Mouse (Mus musculus): ENCODE data around the gene Zfyve21.

The Zfyve21 gene

GRCm38 (mm10) chr12:111813766-111814617 is at the start of gene Zfyve21, which contains the start of gene Xrcc3:
Gene Zfyve21, plus strand, starts transcription at chr12:111814170.
Gene Xrcc3, minus strand, starts transcription at chr12:111813873.
- DNase-seq (ENCODE audit: low spot score in 2 of 2), result peak; percentile 91 to 95

GRCm38 (mm10) chr12:111766313-111767236 is 47.4 kb upstream of the Zfyve21 start:
- no peak for DNase-seq (ENCODE audit: low spot score in 2 of 2)

- no peak for DNase-seq (ENCODE audit: low spot score in 2 of 2)
Observed at GRCm38 (mm10) chr12:111768322-111768928, 45.5 kb upstream of the Zfyve21 start.

GRCm38 (mm10) chr12:111769306-111769705 is 44.7 kb upstream of the Zfyve21 start:
- no peak for DNase-seq (ENCODE audit: low spot score in 2 of 2)

DNA sequence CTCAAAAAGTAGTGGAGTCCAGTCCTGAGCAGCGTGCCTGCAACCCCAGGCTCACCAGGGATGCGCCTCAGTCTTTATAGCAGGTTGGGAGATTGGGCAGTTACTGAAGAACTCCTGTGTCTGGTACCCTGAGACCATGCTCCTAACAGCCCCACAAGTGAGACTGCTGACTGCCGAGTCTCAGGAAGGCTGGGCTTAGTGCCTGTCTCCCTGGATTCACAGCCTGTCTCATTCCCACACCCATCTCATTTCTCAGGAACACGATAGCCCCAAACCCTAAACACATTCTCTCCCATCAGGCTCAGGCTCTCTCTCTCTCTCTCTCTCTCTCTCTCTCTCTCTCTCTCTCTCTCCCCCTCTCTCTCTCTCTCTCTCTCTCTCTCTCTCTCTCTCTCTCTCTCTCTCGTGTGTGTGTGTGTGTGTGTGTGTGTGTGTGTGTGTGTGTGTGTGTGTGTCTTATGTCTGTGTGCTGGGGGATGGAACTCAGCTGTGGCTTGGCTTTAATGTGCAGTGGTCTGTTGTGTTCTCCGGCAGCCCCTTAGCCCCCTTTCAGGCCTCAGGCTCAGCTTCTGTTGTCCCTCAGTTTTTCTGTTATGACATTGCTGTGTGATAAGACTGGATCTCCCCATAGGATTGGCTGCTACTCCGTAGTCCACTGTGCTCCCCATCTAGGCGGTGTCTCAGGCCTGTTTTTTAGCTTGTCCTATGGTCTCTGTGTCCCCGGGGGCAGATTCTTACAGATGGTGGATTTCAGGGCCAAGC is 44.0 kb upstream of the Zfyve21 start:
- no peak for DNase-seq (ENCODE audit: low spot score in 2 of 2)

- no peak for DNase-seq (ENCODE audit: low spot score in 2 of 2)
Observed at GRCm38 (mm10) chr12:111770651-111771050, 43.3 kb upstream of the Zfyve21 start.

- DNase-seq (ENCODE audit: low spot score in 2 of 2), result no peak
Observed at GRCm38 (mm10) chr12:111774156-111774555, 39.8 kb upstream of the Zfyve21 start.

GRCm38 (mm10) chr12:111774845-111775244 is 39.1 kb upstream of the Zfyve21 start:
- no peak for DNase-seq (ENCODE audit: low spot score in 2 of 2)

DNA sequence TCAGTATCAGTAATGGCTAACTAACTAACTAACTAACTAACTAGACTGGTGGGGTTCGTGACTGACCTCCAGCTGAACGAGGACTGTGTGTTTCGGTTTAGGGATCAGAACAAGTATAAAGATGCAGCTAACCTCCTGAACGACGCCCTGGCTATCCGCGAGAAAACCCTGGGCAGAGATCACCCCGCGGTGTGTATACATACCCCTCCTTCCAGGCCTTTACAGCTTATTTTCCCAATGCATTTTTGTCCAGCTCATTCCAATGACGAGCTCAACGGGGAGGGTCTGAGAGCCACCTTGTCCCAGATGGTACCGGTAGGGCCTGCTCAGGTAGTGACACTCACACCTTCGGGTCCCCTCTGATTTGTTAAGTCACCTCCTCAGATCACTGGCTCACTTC is 36.1 kb upstream of the Zfyve21 start:
- DNase-seq (ENCODE audit: low spot score in 2 of 2), result no peak

DNA sequence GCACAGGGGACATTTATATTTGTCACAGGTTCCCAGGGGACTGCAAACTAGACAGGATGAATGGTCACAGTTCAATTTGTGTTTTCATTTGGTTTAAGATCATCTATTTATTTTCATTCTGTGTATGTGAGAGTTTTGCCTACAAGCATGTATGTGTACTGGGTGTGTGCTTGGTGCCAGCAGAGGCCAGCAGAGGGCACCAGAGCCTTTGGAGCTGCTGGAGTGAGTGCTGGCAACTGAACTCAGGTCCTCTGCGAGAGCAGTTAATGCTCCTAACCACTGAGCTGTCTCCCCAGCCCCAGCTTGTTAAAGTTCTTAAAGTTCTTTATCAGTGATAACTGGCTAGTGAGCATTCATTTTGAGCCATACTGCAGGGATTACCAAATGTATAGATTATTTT is 34.4 kb upstream of the Zfyve21 start:
- no peak for DNase-seq (ENCODE audit: low spot score in 2 of 2)

DNA sequence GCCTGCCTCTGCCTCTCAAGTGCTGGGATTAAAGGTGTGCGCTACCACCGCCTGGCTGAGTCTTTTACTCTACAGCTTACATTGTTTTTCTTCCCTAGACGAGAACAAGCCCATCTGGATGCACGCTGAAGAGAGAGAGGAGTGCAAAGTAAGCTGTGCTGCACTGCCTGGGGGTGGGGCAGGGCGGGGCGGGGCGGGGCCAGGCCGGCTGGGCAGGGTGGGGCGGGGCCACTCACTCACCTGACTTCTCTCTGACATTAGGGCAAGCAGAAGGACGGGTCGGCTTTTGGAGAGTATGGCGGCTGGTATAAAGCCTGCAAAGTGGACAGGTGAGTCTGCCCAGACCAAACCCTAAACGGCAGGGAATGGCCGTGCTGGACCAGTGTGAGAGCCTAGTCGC is 28.8 kb upstream of the Zfyve21 start:
- no peak for DNase-seq (ENCODE audit: low spot score in 2 of 2)

- no peak for DNase-seq (ENCODE audit: low spot score in 2 of 2)
Observed at GRCm38 (mm10) chr12:111787015-111787414, 27.0 kb upstream of the Zfyve21 start.

DNA sequence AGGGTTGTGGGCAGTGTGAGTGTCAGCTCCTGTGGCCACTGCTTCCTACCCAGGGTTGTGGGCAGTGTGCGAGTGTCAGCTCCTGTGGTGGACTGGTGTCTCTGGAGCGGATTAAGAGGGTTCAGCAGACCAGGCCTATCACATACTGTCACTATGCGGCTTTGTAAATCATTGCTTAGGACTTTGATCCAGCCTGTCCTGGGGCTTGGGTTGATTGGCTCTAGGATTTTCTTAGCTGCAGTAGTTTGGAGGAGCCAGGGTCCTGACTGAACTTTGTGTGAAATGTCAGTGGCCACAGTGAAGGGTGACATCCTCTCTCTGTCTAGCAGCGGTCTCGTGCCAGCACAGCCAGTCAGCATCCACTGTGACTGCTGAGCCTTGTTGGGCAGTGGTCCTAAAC is 23.9 kb upstream of the Zfyve21 start:
- no peak for DNase-seq (ENCODE audit: low spot score in 2 of 2)

DNA sequence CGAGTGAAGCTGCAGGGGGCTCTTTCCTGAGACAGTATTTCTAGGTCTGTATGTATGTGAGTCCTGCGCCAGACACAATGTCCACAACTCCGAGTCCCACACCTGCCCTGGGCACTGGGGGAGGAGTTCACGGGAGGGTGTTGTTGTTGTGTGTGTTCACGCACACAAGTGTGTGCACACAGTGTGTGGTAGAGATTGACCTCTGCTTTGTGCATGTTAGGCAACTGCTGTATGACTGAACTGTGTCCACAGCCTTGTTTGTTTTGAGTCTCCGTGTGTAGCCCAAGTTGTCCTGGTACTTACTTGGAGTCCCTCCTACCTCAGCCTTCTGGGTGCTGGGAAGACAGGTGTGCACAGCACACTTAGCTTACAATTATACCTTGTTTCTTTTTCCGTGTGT is 23.3 kb upstream of the Zfyve21 start:
- DNase-seq (ENCODE audit: low spot score in 2 of 2), result no peak

DNA sequence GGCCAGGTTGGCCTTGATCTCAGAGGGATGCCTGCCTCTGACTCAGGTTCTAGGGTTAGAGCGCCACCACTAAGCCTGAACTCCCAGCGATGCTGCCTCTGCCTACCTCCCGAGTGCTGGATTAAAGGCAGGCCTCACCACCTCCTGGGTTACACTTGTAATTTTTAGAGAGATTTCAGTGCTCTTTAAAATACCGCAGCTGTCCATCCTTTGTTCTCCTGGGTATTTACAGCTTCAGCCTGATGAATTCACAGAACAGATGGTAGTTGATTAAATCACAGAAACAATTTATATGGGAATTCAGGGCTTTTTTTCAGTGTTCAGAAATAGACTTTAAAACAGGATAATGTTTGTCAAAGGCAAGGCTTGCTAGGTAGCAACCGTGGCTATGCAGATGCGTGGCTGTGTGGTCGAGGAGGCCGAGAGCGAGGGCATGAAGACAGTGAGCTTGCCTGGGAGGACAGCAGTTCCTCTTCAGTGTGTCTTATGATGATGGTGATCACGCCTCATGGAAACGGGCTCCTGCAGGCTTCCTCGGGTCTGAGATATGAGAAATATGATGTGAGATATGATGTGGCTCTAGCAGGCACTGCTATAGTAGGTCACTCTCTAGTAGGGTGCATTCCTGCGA is 22.4 kb upstream of the Zfyve21 start:
- no peak for DNase-seq (ENCODE audit: low spot score in 2 of 2)

- no peak for DNase-seq (ENCODE audit: low spot score in 2 of 2)
Observed at GRCm38 (mm10) chr12:111794102-111794501, 19.9 kb upstream of the Zfyve21 start.

- no peak for DNase-seq (ENCODE audit: low spot score in 2 of 2)
Observed at GRCm38 (mm10) chr12:111794526-111795179, 19.3 kb upstream of the Zfyve21 start.

- no peak for DNase-seq (ENCODE audit: low spot score in 2 of 2)
Observed at GRCm38 (mm10) chr12:111795180-111795895, 18.6 kb upstream of the Zfyve21 start.

DNA sequence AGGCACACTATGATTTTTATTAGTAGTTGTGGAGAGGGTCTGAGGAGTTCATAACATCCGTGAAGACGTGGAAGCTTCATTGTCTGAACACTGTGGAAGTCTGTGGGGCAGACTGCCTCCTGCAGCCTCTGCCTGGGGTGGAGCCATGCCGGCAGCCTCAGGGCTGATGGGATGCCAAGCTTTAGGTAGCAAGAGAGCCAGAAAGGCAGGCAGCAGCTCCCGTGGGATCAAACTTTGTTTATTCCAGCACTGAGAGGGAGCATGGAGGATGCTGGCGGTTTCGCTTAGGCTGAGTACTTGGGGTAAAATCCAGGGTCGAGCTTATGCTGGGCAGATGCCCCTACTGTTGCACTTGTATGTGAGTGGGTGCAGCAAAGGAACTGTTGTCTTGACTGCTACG is 16.7 kb upstream of the Zfyve21 start:
- DNase-seq (ENCODE audit: low spot score in 2 of 2), result no peak

DNA sequence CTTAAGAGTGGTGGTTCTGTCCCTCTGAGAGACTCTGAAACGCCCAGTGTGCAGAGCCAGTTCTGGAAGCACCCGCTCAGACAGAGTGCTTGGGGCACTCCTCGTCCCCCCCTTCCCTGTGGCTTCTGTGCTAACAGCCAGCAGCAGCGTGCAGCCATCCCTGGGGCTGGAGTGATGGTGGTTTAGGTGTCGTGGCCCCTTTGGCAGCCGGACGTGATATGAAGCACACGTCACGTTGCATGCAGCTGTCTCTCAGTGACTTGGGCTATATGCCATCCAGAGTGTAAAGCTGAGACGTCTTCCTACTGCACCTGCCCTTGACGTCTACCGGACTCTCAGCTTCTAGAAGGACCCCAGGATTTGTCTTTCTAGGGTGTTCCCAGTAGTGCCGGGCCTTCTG is 15.5 kb upstream of the Zfyve21 start:
- DNase-seq (ENCODE audit: low spot score in 2 of 2), result no peak

All from spleen, postnatal 14 days (tissue).